Mouse (Mus musculus) c-Kit-positive CD71-positive TER-119-positive erythroid progenitor cells, embryonic 14.5 days (primary cell): Measurements from ENCODE around the gene Slc38a9.
A peak's percentile ranks its signal among the peaks of the same experiment; 100 is the strongest.

Source experiments
- DNase-seq: peaks from one replicate; pipeline ENCODE4 v3.0.0-alpha.2; 2013; ENCODE audit warnings: low spot score

The Slc38a9 gene

DNA sequence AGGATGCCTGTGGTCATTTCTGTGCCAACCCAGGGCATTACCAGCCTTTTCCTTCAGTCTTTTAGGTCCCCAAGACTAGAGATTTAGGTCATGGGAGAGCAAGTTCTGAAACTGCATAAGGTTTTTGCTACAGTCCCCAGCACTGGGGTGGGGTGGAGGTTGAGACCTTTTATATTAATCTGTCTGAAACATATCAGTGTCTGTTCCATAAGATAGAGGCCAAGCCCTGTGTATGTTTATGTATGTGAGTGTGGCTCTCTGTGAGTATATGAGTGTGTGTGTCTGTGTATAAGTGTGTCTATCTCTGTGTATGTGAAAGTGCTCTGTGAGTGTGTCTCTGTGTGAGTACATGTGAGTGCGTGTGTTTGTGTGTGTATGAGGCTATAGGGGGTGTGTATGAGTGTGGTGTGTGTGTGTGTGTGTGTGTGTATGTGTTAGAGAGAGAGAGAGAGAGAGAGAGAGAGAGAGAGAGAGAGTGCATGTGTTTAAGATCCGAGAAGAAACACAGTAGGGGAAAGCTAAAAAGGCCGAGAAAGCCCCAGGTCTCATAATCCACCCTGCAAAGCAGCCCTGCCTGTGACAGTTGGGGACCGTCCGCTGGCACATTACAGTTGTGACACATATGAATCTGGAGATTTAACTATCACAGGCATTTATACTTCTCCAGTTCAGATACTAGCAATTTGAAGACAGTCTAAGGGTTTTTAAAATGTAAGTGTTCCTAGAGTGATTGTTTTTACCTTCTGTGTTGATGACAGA lies 85.6 kb downstream of the Slc38a9 start:
- peak; percentile 89 for DNase-seq

DNA sequence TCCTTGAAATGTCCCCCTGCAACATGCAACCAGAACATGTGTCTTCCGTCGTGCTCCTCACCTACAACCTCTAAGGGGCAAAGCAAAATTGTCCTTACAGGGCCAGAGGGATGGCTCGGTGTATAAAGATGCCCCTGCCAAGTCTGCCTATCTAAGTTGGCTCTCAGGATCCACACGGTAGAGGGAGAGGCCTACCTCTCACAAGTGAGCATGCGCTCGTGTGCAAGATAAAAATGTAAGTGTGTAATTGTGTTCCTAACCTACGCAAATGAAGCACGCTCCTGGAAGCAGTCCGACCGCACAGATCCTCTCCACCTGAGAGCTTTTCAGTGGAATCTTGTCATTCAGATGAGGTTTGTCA lies 86.1 kb downstream of the Slc38a9 start:
- DNase-seq: no peak

DNA sequence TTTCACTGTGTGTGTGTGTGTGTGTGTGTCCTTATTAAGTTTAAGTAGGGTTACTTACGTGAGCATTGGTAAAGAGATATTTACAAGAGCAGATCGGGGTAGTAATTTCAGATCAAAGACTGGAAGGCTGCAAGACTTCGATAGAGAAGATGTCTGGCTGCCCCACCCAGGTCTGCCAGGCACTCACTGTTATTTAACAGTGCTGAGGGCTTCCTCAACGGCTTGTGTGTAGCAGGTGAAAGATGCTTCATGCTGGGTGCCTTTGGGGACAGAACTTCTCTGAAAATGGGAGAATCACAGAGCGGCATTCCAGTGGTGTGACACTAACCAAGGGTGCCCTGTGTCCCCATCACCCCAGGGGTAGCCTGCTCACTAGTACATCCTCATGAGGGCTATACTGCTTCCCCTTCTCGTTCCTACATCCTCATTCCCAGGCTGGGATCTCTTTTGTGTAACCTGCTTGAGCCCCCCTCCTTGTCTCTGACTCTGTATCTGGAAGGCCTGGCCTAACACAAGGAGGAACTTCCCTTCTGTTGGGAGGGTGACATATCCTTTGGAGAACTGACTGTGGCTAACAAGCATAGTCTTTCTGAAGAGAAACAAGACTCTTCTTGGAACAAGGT lies 87.4 kb downstream of the Slc38a9 start:
- DNase-seq: peak; percentile 74

DNA sequence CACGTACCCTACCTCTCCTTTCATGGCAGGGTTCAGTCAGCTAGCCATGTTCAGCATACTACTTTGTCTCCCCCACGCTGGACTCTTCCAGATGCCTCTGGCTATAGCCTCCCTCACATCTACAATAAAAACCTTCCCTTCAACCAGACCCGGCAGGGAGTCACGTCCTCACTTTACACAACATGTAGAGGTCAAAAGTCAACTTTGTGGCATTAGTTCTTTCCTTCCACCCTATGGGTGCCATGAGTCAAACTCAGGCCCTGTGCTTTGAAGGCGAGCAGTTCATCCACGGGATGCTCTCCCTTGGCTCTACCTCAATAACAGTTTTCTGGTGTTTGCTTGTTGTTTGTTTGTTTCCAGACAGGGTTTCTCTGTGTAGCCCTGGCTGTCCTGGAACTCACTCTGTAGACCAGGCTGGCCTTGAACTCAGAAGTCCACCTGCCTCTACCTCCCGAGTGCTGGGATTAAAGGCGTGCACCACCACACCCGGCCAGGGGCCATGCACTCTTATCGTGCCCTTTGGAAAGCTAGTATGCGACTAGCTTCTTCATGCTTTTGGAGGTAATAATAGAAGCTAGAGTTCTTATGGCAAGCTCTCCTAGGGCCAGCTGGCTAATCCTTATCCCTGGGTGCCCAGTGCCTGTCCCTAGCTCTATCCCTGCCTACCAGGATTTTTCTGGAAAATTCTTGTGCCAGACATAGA lies 88.4 kb downstream of the Slc38a9 start:
- peak; percentile 48 for DNase-seq

DNA sequence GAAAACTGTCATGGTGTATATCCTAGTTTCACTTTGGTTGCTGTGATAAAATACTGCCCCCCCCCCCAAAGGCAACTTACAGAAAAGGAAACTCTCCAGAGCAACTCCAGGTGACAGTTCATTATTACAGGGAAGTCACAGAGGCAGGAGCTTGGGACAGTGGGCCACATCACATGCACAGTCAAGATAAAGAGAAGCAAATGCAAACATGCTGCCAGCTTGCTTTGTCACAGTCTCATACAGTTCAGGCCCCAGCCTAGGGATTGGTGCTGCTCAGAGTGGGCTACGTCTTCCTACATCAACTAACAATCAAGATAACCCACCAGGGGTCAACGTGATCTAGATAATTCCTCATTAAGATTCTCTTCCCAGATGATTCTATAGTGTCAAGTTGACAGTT lies 89.3 kb downstream of the Slc38a9 start:
- DNase-seq: no peak

DNA sequence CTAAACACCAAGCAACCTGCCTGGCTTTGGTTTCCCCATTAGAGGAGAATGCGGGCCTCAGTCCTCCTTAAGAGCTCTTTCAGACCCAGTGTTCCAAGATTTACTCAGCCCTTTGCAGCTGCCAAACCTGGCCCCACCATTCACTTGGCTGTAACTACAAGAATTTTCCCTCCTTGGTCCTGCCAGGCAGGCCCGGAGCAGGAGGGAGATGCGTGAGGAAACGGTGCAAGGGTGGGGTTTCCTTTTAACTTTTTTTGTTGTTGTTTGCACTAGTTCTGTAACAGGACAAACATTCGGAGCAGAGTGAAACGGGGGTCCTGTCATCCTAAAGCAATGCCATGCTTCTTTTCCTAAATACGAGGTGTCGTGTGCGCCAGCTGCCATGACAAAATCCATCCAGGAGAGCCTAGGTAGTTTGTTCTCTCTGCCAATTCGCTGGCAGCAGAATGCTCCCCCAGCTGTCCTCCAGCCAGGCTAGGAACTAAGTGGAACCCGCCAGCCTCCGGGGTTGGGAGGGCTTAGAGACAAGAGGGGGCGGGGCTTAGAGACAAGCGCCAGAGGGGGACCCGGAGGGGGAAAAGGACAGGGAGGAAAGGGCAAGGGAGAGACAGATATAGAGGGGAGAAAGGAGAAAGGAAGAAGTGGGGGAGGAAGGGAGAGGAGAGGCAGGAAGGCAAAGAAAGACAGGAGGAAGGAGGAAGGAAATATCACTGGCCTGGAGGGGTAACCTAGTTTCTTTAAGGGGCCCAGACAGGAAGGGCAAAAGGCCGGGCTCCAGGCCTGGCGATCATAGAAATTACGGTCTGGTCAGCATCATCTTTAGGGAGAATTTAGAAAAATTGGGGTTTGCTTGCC lies 91.1 kb downstream of the Slc38a9 start:
- peak; percentile 68 for DNase-seq

DNA sequence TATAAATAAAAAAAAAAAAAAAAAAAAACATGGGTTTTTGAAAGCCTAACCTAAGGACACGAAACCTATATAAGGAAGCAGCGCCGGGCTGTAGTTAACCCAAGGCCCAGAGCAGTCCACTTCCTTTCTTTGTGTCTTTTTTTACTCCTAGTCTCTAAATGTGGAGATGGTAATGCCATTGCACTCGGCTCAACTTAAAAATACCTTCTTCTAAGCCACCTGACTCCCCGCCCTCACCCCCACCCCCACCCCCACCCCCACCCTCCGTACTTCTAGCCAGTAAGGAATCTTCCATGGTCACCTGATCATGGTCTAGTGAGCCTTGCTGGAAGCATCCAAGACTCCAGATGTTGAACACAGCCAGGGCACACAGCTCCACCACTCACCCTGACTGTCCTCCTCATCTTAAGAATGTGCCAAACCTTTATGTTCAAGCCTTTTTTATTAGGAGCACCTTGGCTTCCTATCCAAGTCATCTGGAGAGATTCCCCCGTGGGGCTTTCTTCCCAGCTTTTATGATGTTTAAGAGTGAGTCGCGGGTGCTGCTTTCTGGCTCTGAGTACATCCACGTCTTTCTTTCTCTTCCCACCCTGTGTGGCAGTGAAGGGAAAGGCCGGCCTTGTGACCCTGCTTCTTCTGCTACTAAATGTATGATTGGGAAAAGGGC lies 91.9 kb downstream of the Slc38a9 start:
- no peak for DNase-seq

DNA sequence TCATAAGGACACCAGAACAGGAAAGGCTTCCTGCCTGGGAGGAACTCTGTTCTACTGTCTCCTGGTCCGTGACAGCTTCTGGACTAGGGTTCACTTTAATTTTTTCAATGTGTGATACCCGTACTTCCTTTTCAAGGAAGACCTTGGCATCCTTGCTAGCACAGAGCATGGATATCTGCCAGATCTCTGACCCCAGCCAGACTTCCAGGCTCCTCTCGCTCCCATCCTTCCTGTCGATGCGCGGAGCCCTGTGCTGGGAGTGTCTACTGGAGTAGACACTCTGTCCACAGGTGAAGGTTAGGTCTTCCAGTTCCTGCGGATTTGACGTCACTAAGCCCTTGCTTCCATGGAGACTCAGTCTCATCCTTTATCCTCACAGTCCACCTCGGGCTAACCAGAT lies 93.0 kb downstream of the Slc38a9 start:
- DNase-seq: no peak

DNA sequence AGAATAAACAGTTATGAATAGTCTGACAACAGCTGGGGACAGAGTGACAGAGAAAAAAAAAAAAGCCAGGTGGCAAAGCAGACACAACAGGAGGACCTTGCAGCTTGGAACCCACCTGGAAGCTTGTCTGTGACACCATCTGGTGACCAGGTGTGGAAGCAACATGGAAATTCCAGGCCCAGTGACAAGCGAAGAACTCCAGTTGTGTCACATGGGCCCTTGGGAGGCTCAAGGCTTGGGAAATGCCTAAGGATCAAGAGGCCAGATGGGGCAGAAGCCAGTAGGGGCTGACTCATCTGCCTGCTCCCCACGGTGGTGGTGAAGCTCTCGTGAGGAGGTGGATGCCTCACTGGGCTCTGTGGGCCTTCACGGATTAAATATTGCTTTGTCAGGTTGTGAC lies 94.3 kb downstream of the Slc38a9 start:
- DNase-seq: no peak

DNA sequence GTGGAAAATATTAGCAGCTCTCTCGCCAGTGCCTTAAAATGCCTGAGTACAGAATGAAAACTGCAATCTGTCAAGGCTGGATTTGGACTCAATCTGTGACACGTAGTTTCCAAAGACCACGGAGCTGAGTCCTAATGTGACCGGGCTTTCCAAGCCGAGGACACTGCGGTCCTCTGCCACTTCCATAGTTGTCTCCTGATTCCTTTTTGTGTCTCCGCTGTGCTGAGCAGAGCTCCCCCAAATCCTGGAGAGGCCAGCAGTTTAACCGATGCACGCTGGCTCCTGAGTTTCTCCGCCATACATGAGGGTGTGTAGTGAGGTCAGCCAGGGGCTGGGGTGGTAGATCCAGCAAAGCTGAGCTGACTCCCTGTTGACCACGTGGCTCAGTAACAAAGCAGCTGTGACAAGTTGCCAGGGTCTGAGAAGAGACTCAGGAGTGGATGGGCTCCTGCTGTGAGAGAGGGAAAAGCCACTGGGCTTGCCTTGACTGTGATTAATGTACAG lies 95.0 kb downstream of the Slc38a9 start:
- DNase-seq: no peak

DNA sequence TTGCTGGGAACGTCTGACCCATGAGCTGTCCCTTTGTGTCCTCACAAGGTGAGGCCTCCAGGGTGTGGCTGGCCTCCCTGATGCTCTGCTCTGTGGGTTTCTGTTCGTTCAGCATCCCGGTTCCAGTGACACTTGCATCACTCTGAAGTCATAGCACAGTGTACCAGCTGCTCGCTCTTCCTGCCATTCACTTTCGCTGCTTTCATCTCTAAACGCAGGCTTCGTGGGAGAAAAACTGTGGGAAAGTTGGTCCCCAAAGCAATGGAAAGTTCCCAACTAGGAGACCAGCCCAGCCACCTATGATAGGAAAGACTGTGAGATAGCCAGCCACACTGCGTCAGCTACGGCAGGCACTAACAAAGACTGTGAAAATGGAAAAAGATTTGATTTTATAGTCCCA lies 96.8 kb downstream of the Slc38a9 start:
- no peak for DNase-seq

DNA sequence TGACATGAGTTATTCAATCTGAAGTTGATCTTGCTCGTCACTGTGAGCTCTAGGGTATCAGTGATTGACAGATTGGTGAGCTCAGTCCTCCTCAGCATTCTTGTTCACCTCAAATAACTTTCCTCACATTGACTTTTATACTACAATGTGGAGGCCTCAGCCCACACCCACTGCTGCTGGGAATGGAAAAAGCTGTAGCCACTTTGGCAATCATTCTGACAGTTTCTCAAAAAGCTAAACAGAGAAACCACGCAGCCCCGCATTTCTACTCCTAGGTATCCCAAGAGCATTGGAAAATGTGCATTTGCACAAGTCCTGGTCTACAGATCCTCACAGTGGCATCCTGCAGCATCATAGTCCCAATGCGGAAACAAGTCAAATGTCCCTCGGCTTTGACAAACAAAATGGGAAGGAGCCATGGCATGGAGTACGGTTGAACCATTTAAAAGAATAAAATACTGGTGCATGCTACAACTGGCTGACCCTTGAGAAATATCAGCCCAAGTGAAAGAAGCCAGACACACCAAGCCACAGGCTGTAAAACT lies 98.1 kb downstream of the Slc38a9 start:
- DNase-seq: no peak

DNA sequence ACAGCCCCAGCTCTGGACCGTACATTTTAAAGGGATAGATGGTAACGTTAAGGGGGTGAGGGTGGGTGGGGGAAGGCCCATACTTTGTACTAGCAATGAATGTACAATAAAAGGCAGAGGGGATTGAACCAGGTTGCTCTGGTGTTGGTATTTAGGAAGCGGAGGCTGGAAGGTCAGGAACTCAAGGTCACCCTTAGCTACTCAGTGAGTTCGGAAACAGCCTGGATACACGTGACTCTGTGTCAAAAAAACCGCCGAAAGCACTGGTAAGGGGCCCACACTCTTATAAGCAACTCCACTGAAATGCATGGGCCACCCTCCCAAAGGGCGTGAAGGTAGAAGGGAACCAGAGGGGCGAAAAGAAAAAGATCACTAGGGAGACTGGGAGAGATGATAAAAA lies 98.8 kb downstream of the Slc38a9 start:
- DNase-seq: no peak

DNA sequence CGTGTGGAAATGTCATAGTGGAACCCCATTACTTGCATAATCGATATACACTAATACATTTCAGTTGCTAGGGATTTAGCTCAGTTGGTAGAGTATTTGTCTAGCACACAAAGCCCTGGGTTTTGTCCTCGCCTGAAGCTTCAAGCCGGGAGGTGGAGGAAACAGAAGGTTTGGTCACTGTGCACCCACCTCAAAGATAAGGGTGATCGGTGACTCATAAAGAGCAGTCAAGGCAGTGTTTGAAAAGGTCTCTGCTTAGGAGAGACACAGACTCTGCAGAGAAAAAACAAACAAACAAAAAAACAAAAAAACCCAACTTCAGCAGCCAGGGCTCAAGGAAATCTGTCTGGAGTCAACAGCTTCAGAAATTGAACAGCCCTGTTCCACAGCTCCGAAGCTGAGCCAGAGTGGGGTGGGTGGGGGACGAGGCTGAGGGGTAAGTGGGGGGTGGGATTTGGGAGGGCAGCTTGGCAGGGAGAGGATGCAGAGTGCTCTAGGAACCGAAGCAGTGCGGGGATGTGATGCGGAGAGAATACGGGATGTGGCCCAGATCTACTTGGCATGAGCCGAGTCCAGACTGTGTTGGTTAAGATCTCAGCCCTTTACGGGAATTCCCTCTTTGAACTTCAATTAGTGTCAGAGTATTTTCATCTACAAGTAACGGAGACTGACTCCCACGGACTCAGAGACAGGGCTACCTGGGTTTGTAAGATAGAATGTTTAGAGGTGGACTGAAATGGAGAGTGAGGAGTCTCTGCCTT lies 99.4 kb downstream of the Slc38a9 start:
- no peak for DNase-seq

DNA sequence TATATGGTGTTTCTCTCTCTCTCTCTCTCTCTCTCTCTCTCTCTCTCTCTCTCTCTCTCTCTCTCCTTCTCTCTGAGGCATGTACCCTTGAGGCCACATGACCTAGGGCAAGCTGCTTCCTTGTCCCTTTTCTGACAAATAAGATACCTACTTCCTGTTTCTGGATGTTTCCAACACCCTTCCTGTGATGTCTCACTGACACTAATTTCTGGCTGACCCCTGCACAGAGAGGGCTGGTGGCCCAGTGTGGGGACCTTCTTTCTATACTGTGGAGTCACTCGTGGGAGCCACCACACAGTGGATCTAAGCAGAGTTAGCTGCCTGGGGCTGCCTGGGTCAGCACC lies 100.0 kb downstream of the Slc38a9 start:
- DNase-seq: no peak

DNA sequence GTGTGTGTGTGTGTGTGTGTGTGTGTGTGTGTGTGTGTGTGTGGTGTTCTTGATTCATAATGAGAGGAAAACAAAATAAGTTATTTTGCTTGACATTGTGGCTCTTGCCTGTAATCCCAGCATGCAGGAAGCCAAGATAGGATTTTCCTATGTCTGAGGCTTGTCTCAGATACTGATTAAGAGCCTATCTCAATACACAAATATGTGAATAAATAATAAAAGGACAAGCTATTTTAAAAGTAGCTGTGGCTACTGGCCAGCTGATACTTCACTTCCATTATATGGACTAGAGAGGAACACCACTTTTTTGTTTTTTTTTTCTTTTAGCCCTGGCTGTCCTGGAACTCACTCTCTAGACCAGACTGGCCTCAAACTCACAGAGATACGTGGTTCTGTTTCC lies 101.2 kb downstream of the Slc38a9 start:
- no peak for DNase-seq

DNA sequence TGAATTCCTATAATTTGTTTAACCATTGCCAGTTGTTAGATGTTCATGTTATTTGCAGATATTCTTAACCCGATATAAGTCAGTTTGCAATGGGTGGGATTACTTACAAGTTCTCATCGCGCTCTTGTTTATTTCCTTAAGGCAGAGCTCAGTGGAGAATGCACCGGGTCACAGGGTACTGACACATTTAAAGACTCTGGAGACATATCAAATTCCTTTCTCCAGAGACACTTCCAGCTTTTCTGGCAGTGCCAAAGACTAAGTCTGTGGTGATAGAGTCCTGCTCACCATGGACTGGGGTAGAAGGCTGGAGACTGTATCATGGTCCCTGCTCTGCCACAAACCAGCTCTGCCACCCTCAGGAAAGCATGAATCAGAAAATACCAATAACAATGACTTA lies 102.0 kb downstream of the Slc38a9 start:
- DNase-seq: no peak

DNA sequence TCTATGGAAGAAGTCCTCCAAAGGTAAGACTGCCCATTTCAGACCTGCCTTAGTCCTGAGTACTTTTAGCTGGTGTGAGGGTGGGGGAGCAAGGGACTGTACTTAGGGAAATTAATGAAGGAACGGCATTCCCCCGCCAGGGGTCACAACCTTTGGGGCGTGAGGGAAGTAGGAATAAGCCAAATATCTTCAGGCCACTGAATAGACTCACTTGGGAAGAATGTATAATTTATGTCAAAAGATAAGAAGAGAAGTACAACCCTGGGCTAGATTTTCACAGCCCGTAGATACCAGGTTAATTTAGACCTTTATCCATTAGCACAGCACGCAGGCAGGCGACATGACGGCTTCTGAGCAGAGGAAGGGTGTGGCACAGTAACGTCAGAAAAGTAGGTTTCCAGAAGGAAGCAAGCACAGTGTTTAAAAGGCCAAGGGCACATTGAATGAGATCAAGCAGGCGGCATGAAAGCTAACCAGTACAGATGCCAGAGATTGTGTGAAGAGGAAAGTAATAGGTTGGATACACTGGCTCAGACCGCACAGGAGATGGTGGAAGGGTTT lies 103.1 kb downstream of the Slc38a9 start:
- DNase-seq: peak; percentile 76

DNA sequence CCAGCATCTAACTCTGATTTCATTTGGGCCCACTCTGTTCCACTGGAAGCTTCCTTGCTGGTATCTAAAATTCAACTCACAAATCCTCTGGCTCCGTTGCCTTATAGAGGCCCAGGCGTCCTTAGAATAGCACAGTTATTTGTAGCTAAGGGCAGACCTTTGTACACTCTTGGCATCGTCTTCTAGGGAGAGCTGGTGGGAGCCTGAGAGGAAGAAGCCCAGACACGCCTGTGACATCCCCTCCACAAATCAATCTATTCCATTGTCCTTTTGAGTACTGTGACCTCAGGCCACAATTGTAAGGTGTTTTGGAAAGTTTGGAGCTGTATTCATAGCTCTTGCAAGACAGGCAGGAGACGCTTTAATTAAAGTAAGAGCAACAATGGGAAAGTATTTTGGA lies 104.0 kb downstream of the Slc38a9 start:
- DNase-seq: no peak

DNA sequence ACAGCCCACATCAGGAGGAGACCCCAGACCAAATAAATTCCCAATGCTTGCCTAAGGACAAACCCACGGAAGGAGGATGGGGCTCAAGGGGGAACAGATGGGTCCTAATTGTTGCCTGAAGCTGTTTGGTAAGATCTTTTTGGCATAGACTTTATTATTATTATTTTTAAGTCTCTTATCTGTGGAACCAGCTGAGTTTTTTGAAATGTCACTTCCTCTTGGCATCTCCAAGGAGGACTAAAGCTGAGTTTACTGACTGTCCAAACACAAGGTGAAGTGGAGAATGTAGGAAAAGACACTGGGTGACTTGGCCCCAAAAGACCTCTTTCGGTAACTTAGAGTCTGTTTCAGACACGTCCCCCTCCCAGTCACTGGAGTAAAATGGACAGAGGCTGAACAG lies 105.1 kb downstream of the Slc38a9 start:
- no peak for DNase-seq
